Mouse (Mus musculus) gastrocnemius, postnatal 14 days (tissue): ENCODE measurements at regions not wholly inside any gene's neighbourhood (a gene's known extent, or its start where the extent isn't known, plus 50 kb on each side); places are given as distances from the start of the nearest gene placed in this dataset.
A peak's percentile ranks its signal among the peaks of the same experiment; 100 is the strongest.
"Not testable (repeated sequence)": the region's sequence is repeated elsewhere in the genome, so short reads cannot be mapped to it uniquely, and the experiment has no call there.

Source experiments
- DNase-seq: peaks from one replicate; pipeline ENCODE4 v3.0.0; 2021; ENCODE audit warnings: mixed read lengths
- intact Hi-C: fragments of 180-260 bp; cut with DNase I; formaldehyde crosslinking; loops from one replicate; pipeline ENCODE4 v1.15.1; 2025; ENCODE audit warnings: low total_unique reads

DNA sequence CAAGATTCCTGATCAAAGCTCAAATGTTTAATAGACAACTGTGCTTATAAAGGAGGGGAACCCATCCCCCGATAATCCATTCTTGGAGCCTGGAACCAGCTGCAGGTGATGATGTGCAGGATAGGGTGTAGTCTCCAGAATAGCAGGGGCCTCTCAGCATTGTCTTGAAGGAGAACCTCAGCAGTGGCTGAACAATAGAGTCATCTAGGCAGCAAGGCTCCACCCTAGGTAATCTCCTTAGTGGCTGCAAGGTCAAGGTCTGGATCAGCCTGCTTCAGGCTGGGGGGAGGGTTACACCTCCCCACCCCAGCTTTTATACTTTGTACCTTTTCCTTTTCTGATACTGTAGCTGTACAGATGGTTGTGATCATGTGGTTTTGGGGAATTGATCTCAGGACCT lies 116.8 kb upstream of the Mettl4 start:
- no peak for DNase-seq
- intact Hi-C loops, result no loop called here

DNA sequence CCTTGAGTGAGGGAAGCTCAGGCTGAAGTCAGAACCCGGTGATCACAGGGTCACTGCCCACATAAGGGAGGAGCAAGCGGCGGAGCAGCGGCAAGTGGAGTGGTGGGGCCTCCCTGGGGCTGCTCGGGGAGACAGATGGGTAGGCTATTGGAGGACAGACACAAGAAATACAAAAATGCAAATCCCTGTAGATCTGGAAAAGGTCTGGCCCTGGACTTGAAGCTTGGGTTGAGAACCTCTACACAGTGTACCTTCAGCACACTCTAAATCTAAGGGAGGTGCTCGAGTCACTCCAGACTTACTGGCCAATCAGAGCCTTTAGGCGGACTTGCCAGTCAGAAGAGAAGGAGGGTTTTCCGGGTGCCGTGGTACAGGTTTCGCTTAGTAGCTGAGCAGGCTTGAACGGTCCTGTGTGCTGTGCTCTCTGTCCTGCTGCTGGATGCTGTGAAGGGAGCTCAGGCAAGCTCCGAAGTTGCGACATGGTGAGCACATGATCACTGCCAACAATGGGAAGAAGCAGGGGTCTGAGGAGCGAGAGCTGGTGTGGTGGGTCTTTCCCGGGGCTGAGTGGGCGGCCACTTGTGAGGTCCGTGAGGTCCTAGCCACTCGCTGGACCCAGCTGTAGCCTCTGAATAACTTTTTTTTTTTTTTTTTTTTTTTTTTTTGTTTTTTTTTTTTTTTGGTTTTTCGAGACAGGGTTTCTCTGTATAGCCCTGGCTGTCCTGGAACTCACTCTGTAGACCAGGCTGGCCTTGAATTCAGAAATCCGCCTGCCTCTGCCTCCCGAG lies 114.9 kb upstream of the Mettl4 start:
- peak; percentile 49 for DNase-seq
- intact Hi-C loops, result not testable (repeated sequence)

DNA sequence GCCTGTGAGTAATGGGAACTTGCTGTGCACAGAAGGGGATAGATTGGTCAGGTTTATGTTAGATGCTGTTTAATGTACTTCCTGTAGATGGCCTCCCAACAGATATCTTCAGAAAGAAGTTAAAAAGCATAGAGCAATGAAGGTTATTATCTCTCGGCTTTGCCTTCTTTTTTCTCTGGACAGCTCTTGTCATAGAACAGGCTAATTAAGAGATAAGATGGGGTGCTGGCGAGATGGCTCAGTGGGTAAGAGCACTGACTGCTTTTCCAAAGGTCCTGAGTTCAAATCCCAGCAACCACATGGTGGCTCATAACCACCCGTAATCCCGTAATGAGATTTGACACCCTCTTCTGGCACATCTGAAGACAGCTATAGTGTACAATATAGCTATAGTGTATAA lies 104.9 kb upstream of the Mettl4 start:
- intact Hi-C loops, DNase-seq: not testable (repeated sequence)

DNA sequence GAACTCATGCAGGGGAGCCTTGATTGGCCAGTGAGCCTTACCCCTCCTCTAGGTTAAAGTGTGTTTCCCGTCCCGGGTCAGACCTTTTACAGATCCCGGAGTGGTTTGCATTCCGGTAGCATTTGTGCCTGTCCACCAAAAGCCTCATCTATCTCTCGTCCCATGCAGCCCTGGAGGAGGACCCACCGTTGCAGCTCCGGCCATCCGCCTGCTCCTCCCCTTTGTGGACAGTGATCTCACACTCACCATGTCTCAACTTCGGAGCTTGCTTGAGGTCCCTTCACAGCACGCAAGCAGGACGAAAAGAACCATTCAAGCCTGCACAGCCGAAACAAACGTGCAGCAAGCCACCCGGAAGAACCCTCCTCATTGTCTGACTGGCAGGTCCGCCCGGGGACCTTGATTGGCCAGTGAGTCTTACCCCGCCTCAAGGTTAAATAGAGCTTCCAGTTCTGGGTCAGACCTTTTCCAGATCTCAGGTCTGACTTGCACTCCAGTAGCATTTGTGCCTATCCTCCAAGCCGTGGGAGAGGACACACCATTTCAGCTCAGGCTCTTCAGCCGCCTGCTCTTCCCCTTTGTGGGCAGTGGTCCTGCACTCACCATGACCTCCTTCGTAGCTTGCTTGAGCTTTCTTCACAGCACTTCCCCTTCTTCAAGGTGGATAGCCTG lies 84.8 kb upstream of the Mettl4 start:
- intact Hi-C loops, result no loop called here

DNA sequence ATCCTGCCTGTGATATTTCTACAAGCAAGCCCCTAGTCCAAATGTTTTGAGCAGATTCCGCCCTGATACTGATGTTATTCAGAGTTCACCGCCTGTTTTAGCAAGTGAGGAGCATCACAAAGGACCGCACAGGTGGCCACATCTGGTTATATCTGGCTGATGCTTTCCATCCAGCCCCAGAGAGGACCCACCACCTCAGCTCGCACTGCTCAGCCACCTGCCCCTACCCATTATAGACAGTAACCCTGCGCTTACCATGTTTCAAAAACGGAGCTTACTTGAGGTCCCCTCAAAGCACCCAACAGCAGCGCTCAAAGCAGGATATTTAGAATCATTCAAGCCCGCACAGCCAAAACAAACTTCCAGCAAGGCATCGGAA lies 84.2 kb upstream of the Mettl4 start:
- intact Hi-C loops, DNase-seq: not testable (repeated sequence)

More for the DNA sequence above, 84.8 kb upstream of the Mettl4 start:
- peak; percentile 78 for DNase-seq

DNA sequence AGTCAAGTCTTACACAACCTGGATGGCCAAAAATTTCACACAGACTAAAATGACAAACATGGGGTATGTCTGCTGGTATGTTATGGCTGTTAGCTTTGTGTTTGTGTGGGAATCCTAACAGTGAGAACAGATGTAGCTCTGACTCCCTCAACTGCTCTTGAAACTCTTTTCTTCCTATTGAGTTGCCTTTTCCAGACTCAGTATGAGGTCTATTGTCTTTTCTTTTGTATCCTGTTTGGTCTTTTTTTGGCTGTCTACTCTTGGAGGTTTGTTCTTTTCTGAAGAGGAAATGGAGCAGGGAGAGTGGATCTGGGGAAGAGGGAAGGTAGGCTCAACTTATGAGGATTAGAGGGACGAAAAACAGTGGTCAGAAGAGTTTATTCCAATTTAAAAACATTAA lies 76.6 kb upstream of the Mettl4 start:
- DNase-seq, intact Hi-C loops: not testable (repeated sequence)

DNA sequence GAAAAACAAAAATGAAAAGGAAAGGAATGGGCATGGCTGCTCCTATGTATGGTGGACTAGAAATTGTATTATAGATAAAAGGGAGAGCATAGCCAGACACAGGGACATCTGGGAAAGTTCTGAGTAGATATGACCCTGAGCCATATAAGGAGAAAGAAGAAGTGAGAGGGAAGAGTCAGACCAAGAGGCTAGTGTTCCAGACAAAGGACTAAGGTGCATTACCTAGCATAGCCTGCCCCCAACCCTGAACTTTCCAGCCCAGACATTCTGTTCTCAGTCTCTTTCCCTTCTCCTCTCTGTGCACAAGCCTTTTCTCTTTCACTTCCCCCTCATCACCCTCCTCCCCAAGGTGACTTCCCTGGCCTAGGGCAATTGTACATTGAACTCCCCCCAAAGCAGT lies 58.9 kb upstream of the Mettl4 start:
- intact Hi-C loops, result no loop called here
- DNase-seq, result no peak
